Mouse (Mus musculus): ENCODE results near the gene Gm11239. TPM values are rescaled to one million over a fixed set of nuclear protein-coding genes. Genes with fewer than 3 reads are reported as not detected.

The Gm11239 gene
- polyA plus RNA-seq (2015; fragmentation: Nextera tagmentation; extraction: Ambion mirVana), result not detected in 2 replicates

DNA sequence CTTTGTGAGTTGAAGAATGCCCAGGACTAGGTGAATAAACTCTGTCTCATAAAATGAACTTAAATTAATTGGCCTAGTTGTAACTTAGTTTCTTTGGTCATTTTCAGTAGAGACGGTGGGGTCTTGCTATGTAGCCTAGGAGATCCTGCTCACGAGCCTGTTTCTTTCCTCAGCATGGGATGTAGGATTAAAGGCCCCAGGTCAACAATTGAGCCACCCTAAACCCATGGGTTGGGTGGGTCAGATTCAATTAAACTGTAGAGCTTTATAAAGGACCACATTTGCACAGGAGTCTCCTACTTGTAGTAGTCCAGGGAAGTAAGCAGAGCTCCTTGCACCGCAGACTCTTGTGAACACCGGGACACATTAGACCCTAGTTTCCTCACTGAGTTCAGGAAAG lies at the start of gene Gm11239:
Gm11239 (plus strand) TSS at position 301 of the 400 bp plus-strand sequence.

GRCm38 (mm10) chr4:73622684-73623083 lies 45.5 kb upstream of the Gm11239 start, which contains the start of gene Gm11237:
Gm11237 (plus strand) TSS chr4:73622984.

GRCm38 (mm10) chr4:73637821-73638220 lies 30.3 kb upstream of the Gm11239 start, which contains the start of gene Gm11236:
Gm11236 (plus strand) TSS chr4:73638121.

GRCm38 (mm10) chr4:73683216-73683615 lies 15.1 kb downstream of the Gm11239 start, which contains the start of gene Gm428:
Gm428 (plus strand) TSS chr4:73683516.

Other genes with a start within 250 kb of the Gm11239 start
- not detected in 2 replicates for gene Gm11238, start 60.5 kb upstream of the Gm11239 start, polyA plus RNA-seq (2015; fragmentation: Nextera tagmentation; extraction: Ambion mirVana)
- gene Gm11237, start 45.4 kb upstream of the Gm11239 start, polyA plus RNA-seq (2015; fragmentation: Nextera tagmentation; extraction: Ambion mirVana), result not detected in 2 replicates
- gene Gm11236, start 30.2 kb upstream of the Gm11239 start, polyA plus RNA-seq (2015; fragmentation: Nextera tagmentation; extraction: Ambion mirVana), result not detected in 2 replicates
- not detected in 2 replicates for gene Gm428, start 15.2 kb downstream of the Gm11239 start, polyA plus RNA-seq (2015; fragmentation: Nextera tagmentation; extraction: Ambion mirVana)
- gene Rasef, start 122.6 kb downstream of the Gm11239 start, polyA plus RNA-seq (2015; fragmentation: Nextera tagmentation; extraction: Ambion mirVana), result 0.11 and 0.30 TPM in 2 replicates
- not detected in 2 replicates for gene Gm11758, start 207.9 kb downstream of the Gm11239 start, polyA plus RNA-seq (2015; fragmentation: Nextera tagmentation; extraction: Ambion mirVana)
- gene Gm11757, start 222.8 kb downstream of the Gm11239 start, polyA plus RNA-seq (2015; fragmentation: Nextera tagmentation; extraction: Ambion mirVana), result not detected in 2 replicates
- not detected in 2 replicates for gene Gm13871, start 237.6 kb downstream of the Gm11239 start, polyA plus RNA-seq (2015; fragmentation: Nextera tagmentation; extraction: Ambion mirVana)